Mouse (Mus musculus): ENCODE measurements around the gene Cacfd1.
A peak's percentile ranks its signal among the peaks of the same experiment; 100 is the strongest.

The Cacfd1 gene

DNA sequence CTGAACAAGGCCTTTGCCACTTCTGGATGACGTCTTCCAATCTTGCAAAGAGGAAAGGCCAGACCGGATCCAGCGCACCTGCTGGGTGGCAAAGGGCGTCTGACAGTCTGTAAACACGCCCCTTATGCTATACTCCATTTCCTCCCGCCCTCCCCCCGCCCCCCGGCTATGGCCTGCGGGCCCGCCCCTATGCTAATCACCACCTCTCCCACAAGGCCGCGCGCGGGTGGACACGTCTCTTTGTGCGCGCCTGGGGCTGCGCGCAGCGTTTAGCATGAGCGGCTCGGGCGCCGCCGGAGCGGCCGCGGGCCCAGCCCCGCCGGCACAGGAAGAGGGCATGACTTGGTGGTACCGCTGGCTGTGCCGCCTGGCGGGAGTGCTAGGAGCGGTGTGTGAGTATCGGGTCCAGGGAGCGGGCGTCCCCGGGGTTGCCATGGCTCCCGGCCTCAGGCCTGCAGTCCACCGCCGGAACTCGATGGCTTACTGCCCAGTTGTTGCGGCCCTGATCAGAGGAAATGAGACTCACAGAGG is at the start of gene Cacfd1:
Gene Cacfd1 (plus strand): TSS at position 213 of the 531 bp plus-strand sequence.
- peak; percentile 67 to 89 for DNase-seq (ENCODE audit: low spot score in 2 of 2)

DNA sequence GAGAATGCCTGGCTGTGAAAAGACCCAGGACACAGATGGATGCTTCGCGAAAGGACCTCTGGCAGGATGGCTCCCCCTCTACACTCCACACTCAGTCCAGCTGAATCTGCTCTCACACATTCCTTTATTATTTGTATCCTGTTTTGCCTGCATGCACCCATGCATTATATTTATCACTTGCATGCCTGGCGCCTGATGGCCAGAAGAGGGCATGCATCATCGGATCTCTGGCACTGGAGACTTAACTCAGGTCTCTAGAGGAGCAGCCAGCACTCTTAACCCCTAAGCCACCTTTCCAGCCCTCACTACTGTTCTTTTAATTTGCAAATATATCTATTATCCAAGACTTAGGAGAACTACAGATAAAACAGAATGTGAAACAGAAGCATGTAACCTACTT is 49.0 kb upstream of the Cacfd1 start:
- no peak for DNase-seq (ENCODE audit: low spot score in 2 of 2)

DNA sequence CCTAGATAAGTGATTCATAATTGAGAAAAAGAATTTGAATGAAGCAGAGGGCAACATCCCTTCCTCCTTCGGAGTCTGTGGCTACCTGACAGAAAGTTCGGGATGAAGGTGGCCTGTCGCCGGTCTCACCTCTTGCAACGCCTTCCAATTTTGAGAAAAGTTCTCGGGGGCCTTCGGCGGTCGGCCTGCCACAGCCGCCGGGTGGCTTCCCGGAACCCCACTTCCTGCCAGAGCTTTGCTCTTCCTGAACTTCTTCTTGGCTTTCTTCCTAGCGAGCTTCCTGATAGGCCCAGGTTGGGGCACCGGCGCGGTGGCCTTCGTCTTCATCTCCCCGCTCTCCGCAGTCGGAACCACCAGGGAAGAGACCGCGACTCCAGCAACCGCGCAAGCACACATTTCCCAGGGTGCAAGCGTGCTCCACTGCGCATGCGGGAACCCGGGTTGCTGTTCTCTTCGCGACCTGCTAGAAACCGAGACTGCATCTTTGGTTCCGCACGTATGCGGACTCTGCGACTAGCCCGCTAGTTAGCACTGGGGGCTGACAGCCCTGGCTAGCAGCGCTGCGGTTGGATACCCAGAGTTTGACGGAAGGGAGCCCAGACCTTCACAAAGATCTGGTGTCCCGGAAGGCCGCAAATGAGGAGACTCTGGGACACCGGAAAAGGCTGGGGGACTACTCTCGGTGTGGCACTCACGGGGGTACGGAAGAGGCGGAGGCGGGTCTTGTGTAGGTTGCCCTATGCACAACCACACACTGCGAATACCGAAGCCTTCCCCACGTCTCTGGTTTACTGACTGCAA is 45.6 kb upstream of the Cacfd1 start, which contains the start of gene Rexo4:
Gene Rexo4 (minus strand): TSS at position 464 of the 801 bp plus-strand sequence.
- peak; percentile 90 to 94 for DNase-seq (ENCODE audit: low spot score in 2 of 2)

DNA sequence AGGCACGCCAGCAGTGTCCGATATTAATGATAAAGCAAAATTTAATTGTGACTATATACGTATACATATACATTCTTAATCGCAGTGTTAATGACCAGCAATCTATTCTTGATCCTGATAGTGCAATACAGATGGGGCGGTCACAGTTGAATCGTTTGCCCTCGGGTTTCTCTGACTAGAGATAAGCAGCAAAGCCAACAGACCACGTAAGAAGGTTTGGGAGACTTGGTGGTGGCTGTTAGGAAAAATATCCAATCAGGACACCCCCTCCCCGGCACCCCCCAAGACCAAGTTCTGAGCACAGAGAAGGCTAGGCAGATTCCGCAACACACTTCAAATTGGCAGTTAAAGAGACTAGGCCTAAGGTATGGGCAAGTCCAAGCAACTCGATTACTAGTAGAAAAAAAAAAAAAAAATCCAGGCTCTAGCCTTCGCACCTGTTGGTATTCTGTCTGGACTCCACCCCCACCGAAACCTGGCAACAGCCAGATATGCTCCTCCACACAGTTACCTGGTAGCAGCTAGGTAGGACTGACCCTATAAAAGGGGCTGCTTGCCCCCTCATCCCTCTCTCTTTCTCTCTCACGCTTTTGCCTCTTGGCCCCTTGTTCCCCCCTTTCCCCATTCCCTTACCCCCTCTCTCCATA is 44.9 kb upstream of the Cacfd1 start:
- DNase-seq (ENCODE audit: low spot score in 2 of 2) = no peak

DNA sequence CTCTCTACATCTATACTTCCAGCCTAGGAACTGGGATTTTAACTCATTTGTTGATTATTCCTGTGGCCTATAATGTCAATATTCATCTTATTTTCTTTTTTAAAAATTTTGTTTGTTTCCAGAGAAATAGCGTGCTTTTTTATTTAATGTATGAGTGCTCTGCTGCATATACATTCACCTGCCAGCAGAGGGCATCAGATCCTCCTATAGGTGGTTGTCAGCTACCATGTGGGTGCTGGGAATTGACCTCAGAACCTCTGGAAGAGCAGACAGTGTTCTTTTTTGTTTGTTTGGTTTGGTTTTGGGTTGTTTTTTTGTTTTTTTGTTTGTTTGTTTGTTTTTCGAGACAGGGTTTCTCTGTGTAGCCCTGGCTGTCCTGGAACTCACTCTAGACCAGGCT is 42.5 kb upstream of the Cacfd1 start:
- DNase-seq (ENCODE audit: low spot score in 2 of 2) = no peak

DNA sequence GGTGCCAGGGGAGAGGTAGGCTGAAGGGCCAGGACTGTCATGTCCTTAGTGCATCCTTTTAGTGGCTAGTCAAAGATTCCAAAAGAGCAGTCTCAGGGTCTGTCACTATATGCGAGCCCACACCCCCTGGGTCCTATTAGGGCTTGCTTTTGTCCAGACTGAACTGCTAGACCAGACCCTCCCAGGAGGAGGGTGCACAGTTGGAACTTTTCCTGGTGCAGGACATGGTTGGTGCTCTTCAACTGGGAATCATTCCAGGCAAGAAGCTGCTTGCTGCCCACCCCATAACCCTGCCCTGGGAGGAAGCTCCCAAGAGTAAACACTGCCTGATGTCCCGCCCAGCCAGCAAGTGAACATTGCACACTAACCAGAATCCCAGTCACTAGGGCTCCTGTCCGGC is 36.6 kb upstream of the Cacfd1 start, which contains the start of gene Adamts13:
Gene Adamts13 (plus strand): TSS at position 301 of the 400 bp plus-strand sequence.
- no peak for DNase-seq (ENCODE audit: low spot score in 2 of 2)

DNA sequence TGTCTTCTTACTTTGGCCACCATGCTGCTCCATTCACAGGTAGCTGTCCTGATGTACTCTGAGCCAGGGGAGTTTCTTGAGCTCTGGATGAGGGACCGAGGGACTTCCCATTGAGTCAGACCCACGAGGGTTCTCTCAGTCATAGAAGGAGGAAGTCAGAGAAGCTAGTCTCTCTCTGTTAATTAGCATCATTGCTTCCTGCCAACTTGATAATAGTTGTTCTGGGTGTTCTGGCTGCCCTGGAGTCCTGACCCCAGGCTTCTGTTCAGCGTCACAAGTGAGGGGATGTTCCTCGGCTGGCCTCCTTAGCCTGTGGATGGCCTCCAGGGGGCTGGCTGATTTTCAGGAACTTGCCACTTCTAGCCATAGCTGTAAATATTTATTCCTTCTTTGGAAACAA is 35.8 kb upstream of the Cacfd1 start:
- DNase-seq (ENCODE audit: low spot score in 2 of 2) = no peak

DNA sequence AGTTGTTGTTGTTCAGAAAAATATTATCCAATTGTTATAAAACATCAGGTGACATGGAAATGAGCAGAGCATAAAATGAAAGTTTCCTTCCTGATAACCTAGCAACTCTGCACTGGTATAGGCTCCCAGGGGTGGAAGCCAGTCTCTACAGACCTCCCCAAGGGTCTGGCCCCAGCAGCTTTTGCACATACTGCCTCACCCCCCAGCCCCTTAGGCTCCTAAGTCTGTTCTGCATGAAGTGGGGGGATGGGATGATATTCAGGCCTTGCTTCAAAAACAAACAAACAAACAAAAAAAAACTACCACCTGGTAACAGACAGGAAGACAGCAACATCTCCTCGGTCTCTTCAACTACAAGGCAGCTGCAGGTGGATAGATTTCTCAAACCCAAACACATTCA is 29.4 kb upstream of the Cacfd1 start:
- no peak for DNase-seq (ENCODE audit: low spot score in 2 of 2)

DNA sequence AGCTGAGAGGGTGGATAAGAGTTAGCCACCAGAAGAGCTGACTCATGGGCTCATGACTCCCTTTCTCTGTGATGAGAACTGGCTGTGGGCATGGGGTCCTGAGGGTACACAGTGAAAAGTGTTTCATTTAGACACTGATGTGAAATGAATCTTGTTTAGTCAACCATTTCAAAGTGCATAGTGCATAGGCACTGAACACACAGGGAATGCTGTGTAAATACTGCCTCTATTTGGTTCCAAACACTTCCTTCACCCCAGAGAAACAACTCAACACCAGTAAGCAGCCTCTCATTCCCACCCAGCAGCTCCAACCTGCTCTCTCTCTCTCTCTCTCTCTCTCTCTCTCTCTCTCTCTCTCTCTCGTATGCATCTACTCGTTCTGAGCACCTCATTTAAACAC is 25.5 kb upstream of the Cacfd1 start:
- DNase-seq (ENCODE audit: low spot score in 2 of 2) = no peak

DNA sequence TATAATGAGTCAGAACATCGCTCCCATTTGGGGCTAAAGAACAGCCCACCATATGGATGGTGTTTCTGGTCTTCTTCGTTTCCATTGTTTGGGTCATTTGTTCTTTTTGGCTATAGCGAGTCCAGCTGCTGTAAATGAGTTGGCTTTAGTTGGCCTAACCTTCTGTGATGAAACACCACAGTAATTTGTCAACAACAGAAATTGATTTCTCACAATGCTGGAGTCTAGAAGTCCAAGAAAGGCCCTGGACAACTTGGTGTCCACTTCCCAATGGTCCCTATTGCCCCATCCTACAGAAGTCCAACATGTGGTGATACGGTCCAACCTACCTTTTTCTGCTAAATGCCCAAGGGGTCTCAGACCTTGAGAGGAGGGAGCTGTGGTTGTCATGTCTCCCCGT is 25.1 kb upstream of the Cacfd1 start:
- no peak for DNase-seq (ENCODE audit: low spot score in 2 of 2)

DNA sequence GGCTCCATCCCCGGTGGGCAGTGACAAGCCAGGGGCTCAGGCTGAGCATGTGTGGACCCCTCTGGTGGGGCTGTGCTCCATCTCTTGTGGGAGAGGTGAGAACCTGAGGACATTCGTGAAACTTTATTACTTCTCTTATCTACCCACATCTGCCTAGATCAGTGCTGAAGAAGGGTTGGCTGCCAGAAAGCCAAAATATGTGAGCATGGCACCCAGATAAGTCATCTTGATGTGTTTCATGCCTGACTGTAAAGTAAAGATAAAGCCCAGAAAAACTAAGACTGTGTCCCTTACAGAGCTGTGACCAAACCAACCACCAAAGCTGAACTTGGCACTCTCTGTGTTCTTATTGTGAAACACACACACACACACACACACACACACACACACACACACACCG is 15.8 kb upstream of the Cacfd1 start:
- DNase-seq (ENCODE audit: low spot score in 2 of 2) = no peak

DNA sequence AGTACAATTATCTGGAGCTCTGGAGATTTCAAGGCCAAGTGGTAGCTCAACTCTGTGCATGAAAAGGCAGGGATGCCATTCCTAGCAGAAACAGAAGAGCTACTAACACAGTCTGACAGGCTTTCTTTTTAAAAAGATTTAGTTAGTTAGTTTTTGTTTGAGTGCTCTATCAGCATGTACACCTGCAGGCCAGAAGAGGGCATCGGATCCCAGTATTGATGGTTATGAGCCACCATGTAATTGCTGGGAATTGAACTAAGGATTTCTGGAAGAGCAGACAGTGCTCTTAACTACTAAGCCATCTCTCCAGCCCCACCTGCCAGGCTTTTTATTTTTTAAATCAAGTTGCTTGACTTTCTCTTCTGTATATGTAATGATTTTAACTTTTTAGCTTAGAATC is 12.2 kb upstream of the Cacfd1 start:
- no peak for DNase-seq (ENCODE audit: low spot score in 2 of 2)

DNA sequence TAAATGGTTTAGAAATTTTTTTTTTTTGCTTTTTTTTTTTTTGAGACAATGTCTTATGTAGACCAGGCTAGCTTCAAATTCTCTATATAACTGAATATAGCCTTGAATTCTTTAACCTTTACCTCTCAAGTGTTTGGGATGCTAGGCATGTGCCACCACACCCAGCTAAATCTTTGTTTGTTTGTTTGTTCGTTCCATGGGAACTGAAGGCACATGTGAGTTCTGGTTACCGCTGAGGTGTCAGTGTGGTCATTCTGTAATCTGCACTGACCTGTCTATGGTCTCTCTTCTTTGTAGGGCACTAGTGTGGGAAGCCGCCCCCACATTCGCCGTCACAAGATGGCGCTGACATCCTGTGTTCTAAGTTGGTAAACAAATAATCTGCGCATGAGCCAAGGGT is 11.7 kb upstream of the Cacfd1 start:
- DNase-seq (ENCODE audit: low spot score in 2 of 2) = no peak

DNA sequence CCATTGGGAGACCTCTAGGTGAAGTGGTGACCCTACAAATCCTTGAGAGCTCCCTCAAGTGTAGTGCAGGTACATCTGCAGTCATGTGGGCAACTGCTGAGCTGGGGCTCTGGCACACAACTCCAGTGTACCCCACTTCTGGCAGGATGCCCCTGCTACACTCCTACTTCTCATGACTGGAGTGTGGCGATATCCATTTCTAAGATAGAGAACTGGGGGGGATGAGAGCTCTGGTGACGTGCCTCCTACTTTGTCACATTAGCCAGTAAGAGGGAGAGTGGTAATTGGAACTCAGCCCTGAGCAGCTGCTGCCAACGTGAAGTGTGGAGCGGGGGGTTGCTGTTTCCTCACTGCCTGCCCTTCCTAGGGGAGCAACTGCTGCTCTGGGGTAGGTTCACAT is 3.5 kb upstream of the Cacfd1 start:
- no peak for DNase-seq (ENCODE audit: low spot score in 2 of 2)

DNA sequence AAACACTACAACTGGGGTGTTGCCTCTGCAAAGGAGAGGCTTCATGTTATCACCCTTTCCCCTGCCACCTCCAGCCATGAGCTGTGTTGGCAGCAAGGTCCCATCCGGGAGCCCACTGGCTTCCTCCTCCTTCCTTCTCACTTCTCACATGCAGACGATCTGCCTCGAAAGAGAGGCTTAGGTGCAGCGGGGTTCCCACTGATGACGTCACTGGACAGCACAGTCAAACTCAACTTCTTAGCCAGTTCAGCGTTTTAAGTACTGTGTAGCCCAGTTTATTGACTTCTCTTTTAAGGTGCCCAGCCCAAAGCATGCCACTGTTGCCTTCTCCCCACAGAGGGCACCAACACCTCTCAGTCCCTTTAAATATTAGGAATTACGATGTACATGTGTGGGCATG is 2.0 kb upstream of the Cacfd1 start:
- DNase-seq (ENCODE audit: low spot score in 2 of 2) = no peak

DNA sequence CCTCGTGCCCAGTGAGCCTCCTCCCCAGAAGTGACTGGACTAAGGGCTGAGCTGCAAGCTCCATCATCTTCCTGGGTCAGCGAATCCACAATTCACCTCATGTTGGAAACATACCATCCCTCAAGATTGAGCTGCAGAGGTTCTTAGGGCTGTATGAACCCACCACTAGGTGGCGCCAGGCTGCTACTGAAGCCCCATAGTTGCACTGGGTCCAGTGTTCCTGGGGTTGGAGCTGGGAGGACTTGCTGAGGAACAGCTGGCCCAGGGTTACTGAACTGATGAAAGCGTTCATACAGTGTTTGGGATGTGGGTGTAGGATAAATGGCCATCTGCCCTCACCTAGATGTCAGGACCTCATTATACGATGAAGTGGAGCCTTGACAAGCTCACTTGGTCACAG is 8.1 kb downstream of the Cacfd1 start:
- DNase-seq (ENCODE audit: low spot score in 2 of 2) = peak; percentile 55 to 83

DNA sequence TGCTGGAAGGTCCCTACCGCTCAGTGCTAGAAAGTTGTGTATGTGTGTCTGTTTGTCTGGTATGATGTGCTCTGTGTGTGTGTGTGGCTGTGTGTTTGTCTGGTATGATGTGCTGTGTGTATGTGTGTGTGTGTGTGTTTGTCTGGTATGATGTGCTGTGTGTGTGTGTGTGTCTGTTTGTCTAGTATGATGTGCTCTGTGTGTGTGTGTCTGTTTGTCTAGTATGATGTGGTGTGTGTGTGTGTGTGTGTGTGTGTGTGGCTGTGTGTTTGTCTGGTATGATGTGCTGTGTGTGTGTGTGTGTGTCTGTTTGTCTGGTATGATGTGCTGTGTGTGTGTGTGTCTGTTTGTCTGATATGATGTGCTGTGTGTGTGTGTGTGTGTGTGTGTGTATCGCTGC is 9.8 kb downstream of the Cacfd1 start:
- no peak for DNase-seq (ENCODE audit: low spot score in 2 of 2)

DNA sequence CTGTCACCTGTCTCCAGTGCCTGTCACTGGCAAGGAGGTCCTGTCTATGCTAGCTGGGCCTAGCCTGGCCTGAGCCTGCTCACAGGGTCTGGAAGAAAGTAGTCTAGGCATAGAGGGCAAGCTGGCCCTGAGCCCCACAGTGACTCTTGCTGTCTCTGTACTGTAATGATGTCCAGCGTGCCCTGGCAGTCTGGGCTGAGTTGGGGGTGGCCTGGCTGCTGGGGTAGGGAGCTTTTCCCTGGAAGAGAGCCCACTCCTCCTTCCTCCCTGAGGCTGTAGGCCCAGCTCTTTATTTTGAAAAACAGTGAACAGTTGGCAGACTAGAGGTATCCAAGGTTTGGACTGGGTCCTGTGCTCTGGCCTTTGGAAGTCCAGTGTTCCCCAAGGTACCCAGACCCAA is 11.4 kb downstream of the Cacfd1 start:
- no peak for DNase-seq (ENCODE audit: low spot score in 2 of 2)

DNA sequence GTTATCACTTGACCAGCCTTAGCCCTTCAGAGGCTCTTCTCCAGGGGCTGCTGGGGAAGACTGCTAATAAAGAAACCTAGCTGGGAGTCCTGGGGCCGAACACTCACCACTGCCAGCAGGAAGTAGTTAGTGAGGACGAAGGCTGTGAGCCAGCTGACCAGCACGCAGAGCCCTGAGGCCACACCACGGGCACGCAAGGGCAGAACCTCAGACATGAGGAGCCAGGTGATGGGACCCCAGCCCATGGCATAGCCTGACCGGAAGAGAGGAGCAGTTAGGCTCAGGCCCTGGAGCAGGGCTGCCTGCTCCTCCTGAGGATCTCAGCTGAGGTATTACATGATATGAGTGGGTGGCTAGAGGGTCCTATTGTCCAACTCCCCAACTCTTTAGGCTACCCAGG is 12.9 kb downstream of the Cacfd1 start:
- no peak for DNase-seq (ENCODE audit: low spot score in 2 of 2)

DNA sequence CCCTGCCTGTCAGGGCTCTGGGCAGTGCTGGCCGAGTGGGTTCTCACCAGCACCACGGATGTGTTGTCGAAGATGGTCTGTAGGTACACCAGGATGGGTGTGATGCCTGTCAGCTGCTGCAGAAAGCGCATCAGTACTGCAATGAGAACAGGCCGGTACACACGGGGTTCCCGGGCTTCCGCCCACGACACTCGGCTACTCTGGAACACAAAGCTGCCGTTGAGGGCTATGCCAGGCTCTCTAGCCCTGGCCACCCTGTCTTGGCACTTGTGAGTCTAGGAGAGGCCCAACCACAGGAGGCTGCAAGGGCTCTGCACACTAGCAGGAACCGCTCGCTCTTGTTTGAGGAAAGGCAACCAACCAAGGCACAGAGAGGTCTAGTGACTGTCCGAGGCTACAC is 14.4 kb downstream of the Cacfd1 start:
- no peak for DNase-seq (ENCODE audit: low spot score in 2 of 2)

DNA sequence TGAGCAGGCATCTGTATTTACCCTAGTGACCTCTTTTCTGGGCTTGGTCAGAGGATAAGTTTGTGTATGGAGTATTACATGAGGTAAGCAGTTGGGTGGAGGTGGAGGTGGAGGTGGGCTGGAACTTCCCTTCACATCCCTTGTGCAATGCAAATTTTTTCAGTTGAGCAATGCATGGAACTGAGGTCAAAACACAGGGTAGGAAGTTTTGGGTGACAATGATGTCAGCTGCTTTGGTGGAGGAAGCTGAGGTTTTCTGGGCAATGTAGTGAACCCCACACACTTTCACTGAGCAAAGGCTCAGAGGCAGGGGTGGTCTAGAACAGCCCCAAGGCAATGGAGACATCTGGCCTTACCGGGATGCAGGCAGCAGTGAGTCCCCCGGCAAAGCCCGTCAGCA is 15.8 kb downstream of the Cacfd1 start:
- DNase-seq (ENCODE audit: low spot score in 2 of 2) = no peak

DNA sequence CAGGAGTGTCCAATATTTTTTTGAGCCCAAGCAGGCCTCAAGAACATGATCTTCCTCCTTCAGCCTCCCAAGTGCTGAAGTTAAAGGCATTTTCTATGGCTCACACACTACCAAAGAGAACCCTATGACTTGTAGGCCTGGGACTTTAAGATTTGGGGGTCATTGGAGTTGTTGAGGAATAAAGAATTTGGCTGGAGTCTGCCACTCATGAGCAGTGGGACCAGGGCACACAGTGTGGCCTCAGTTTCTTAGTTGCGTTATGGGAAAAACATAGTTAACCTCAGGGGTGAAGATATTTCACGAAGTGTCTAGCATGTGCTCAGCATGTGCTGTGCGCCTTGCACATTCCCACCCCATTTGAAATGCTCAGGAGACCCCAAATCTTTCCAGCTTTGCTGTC is 16.6 kb downstream of the Cacfd1 start:
- DNase-seq (ENCODE audit: low spot score in 2 of 2) = no peak
